Mouse (Mus musculus) monocyte, adult 2 months (primary cell): ENCODE data around the gene Chrna7.

Source experiments
- DNase-seq, 2 experiments: peaks; one replicate each; pipeline ENCODE4 v3.0.0; 2022; ENCODE audit warnings: low spot score in 2 of 2, low read depth in 1 of 2

Chrna7 gene

GRCm38 (mm10) chr7:63212084-63212723 lies at the start of gene Chrna7:
TSS of gene Chrna7 (minus strand) at chr7:63212569.
- DNase-seq, result no peak

GRCm38 (mm10) chr7:63249404-63249803 lies 37.0 kb upstream of the Chrna7 start:
- no peak for DNase-seq

- no peak for DNase-seq
These were observed 25.6 kb upstream of the Chrna7 start for GRCm38 (mm10) chr7:63237852-63238516.

- no peak for DNase-seq
These were observed 12.9 kb upstream of the Chrna7 start for GRCm38 (mm10) chr7:63225066-63225780.

- DNase-seq, result no peak
These were observed 707 bp downstream of the Chrna7 start for GRCm38 (mm10) chr7:63211641-63212083.

- no peak for DNase-seq
These were observed 2.9 kb downstream of the Chrna7 start for GRCm38 (mm10) chr7:63209501-63209900.

- no peak for DNase-seq
These were observed 5.2 kb downstream of the Chrna7 start for GRCm38 (mm10) chr7:63207137-63207536.

- no peak for DNase-seq
These were observed 16.8 kb downstream of the Chrna7 start for GRCm38 (mm10) chr7:63195560-63195959.

- no peak for DNase-seq
These were observed 22.5 kb downstream of the Chrna7 start for GRCm38 (mm10) chr7:63189647-63190534.

- no peak for DNase-seq
These were observed 42.1 kb downstream of the Chrna7 start for GRCm38 (mm10) chr7:63170063-63170787.

GRCm38 (mm10) chr7:63164617-63165016 lies 47.8 kb downstream of the Chrna7 start:
- DNase-seq, result no peak

- DNase-seq, result no peak
These were observed 50.0 kb downstream of the Chrna7 start for GRCm38 (mm10) chr7:63162272-63162864.

- no peak for DNase-seq
These were observed 59.1 kb downstream of the Chrna7 start for GRCm38 (mm10) chr7:63153239-63153638.

GRCm38 (mm10) chr7:63148740-63149139 lies 63.6 kb downstream of the Chrna7 start:
- DNase-seq, result no peak

GRCm38 (mm10) chr7:63148321-63148720 lies 64.0 kb downstream of the Chrna7 start:
- no peak for DNase-seq

GRCm38 (mm10) chr7:63122547-63122946 lies 89.8 kb downstream of the Chrna7 start:
- no peak for DNase-seq

- DNase-seq, result no peak
These were observed 98.7 kb downstream of the Chrna7 start for GRCm38 (mm10) chr7:63113671-63114070.

GRCm38 (mm10) chr7:63113252-63113651 lies 99.1 kb downstream of the Chrna7 start:
- no peak for DNase-seq

GRCm38 (mm10) chr7:63109348-63109747 lies 103.0 kb downstream of the Chrna7 start:
- DNase-seq, result no peak

GRCm38 (mm10) chr7:63085954-63086353 lies 126.4 kb downstream of the Chrna7 start:
- DNase-seq, result no peak
